Comparison of ENCODE assay signal across 7 mouse cellular contexts in the genomic region with DNA sequence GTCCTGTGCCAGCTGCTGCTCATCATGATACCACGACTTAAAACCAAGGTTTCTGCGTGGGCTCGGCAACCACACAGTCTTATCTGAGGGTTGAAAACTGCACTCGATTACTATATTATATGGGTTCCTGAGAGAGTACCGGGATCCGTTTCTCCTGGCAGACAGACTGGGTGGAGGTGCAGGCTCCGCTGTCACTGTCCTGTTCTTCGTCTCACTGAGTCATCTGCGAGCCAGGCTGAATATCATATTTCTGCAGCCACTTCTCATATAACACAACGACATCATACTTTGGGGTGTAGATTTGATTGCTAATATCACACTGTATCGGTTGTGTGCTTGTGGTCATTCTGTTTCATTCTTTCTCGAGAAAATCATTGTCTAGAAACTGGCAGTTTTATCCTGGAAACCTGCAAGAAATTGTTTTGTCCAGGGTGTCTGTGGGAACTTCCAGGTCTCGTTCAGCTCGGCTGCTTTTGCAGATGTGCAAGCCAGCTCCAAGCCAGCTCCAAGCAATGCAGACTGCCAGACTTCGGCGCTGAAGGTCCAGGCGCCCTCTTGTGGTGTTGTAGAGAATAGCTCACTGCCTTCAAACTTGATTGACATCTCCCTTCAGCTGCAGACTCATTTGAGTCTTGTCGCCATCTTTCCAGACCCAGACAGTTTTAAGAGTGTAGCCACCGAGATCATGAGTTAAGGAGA.
DNase-seq lines count a peak whose midpoint lies in the region; ATAC-seq and TF ChIP-seq lines count a peak whose summit lies in the region.

No protein-coding gene starts in this region.

- H3K27ac ChIP-seq in testis, adult 2 months (ENCODE audit: control insufficient read depth, insufficient read depth, low read depth, low read length), result no peak overlapping the region
- no peak overlapping the region for H3K27ac ChIP-seq in bone marrow, adult 2 months (ENCODE audit: control insufficient read depth, insufficient read depth, low read depth, low read length, poor library complexity)
- H3K27ac ChIP-seq in forebrain, embryonic 13.5 days, result no peak overlapping the region

- H3K4me1 ChIP-seq in testis, adult 2 months (ENCODE audit: control insufficient read depth, insufficient read depth, low read length), result no peaks in the 10 kb centered on the region
- no peaks in the 10 kb centered on the region for H3K4me1 ChIP-seq in bone marrow, adult 2 months (ENCODE audit: control insufficient read depth, insufficient read depth, low read length)
- H3K4me1 ChIP-seq in forebrain, embryonic 13.5 days, result no peaks in the 10 kb centered on the region

- ATAC-seq in forebrain, embryonic 13.5 days, result peak; percentile 49; the same call in 1 of the 2 replicates

- no peak overlapping the region for H3K4me3 ChIP-seq in testis, adult 2 months (ENCODE audit: control insufficient read depth, low read depth, low read length)
- H3K4me3 ChIP-seq in bone marrow, adult 2 months (replicated peaks; ENCODE audit: control insufficient read depth, low read depth, low read length), result no peak overlapping the region
- H3K4me3 ChIP-seq in forebrain, embryonic 13.5 days, result no peak overlapping the region

- no peak overlapping the region for H3K4me2 ChIP-seq in forebrain, embryonic 13.5 days

- no peak overlapping the region for H3K9ac ChIP-seq in forebrain, embryonic 13.5 days

- DNase-seq in testis, postnatal 14 days (ENCODE audit: low spot score), result no peak
- peak; percentile 53 for DNase-seq in induced T-regulatory cell, adult 2 months (ENCODE audit: low read depth)
- DNase-seq in lung, adult 18-20 months, result peak; percentile 13 to 27
- DNase-seq in right cerebral cortex, adult 2 months (ENCODE audit: low spot score in 2 of 2), result peak; percentile 64 to 74

- TF ChIP-seq POLR2A in testis, adult 2 months (IDR thresholded peaks at IDR 0.05; ENCODE audit: control insufficient read depth, low read depth, low read length), result no peak
- TF ChIP-seq POLR2A in bone marrow, adult 2 months (IDR thresholded peaks at IDR 0.05; ENCODE audit: borderline replicate concordance, control insufficient read depth, low read depth, low read length), result no peak

- H3K9me3 ChIP-seq in forebrain, embryonic 13.5 days (replicated peaks), result no peaks in the 10 kb centered on the region

- H3K27me3 ChIP-seq in testis, adult 2 months (ENCODE audit: control insufficient read depth, insufficient read depth, low read length), result no peaks in the 10 kb centered on the region
- no peaks in the 10 kb centered on the region for H3K27me3 ChIP-seq in forebrain, embryonic 13.5 days

- peak; percentile 68; the same call in 1 of the 2 replicates for TF ChIP-seq CTCF in testis, adult 2 months (IDR thresholded peaks at IDR 0.05; ENCODE audit: control insufficient read depth, insufficient read depth, insufficient replicate concordance, low read depth, low read length)
- TF ChIP-seq CTCF in bone marrow, adult 2 months (IDR thresholded peaks at IDR 0.05; ENCODE audit: control insufficient read depth, insufficient read depth, low read length), result peak; percentile 54

- WGBS in bone marrow, adult 2 months, result 48% methylated on average over 19 of the region's 19 CpGs
- WGBS in forebrain, embryonic 13.5 days, result 56% methylated on average over 19 of the region's 19 CpGs

- H3K36me3 ChIP-seq in testis, adult 2 months (ENCODE audit: control insufficient read depth, insufficient read depth, low read length), result no peaks in the 10 kb centered on the region
- H3K36me3 ChIP-seq in forebrain, embryonic 13.5 days (ENCODE audit: poor library complexity, severe bottlenecking), result no peaks in the 10 kb centered on the region
